Mouse (Mus musculus) ovary, postnatal 36 days (tissue): ENCODE data around the gene Cacna2d3.

Source experiments
- DNase-seq: peaks from one replicate; pipeline ENCODE4 v3.0.0; 2022; ENCODE audit warnings: low spot score, mixed read lengths

Gene Cacna2d3

DNA sequence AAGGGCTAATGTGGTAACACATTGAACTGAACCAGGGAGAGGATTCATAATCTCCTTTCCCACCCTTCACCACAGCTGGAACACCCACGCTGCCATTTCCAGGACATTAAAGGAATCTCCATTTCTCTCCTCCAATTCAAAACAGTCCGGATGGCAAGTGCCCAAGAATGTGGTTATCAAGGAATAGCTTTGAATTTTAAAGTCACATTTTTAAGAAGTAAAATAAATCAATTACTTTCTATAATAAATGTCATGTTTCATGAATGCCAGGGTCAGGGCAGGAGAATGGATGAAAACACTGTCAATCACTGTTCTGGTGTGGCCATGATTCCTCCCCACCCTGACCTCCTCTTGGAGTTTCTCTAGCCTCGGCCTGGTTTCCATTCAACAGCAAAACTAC is 333.9 kb downstream of the Cacna2d3 start:
- no peak for DNase-seq

- DNase-seq = no peak
Measured at GRCm38 (mm10) chr14:29385500-29385899, 336.2 kb downstream of the Cacna2d3 start.

DNA sequence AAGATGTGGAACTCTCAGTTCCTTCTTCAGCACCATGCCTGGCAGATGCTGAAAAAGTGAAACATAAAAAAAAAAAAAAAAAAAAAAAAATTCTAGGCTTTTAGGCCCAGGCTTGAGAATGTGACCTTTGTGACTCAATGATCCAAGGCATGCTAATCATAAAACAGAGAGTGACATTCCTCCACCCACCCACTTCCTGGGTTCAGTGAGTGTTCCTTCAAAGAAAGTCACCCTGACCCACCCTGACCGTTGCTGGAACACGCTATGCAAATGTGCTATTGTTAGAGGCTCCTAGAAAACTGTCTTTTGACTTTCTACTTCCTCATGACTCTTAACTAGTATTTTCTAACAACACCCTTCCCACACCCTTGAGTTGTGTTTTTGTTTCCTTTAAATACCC is 338.9 kb downstream of the Cacna2d3 start:
- DNase-seq = no peak

DNA sequence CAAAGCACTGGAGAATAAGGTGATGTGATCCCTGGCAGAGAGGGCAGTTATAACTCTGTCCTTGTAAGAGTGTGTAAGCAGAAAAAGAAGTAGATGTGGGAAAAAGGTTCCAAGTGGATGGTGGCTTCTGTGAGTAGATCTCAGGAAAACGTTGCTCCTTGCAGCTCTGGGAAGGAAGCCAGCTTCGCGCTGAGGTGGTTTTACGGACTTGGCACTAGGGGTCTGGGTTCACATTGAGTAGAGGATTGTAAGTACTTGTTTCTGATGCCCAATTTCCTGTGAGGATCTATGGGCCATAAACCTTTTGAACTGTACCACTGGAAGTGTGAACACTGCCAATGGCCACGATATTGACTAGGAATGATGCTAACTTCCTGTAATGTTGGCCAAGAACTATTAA is 354.8 kb downstream of the Cacna2d3 start:
- DNase-seq = no peak

DNA sequence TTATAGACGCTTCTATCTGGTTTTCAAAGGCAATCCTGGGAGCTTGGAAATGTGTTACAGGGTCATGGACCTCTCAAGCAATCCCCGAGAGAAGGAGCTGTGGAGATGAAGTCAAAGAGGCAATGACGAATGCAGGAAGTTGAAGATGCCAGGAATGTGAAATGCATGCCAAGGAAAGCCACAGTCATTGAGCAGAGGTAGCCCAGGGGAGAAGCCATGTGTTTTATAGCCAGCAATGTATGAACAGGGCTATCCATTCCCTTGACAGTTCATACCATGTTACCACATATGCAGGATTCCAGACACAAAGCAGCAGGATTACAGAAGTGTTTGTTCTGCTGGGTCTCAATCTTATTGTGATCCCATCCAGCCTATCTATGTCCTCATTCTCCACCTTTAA is 359.2 kb downstream of the Cacna2d3 start:
- no peak for DNase-seq

DNA sequence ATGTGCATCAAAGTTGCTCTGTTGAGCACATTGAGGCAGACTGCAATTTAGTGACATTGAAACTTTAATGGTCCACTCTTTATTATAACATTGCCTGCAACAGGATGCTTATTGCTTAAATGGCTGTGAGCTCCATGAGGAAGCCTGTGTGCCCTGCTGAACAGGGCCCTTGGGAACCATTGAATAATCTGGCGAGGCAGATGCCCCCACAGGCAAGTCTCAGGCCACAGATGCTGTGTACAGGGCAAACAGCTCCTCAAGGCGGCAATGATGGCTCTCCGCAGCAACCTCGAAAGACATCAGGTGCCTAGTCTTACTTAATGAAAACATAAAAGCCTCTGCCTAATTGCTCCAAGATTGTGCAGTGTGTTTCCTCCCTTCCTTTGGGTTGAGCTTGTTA is 371.0 kb downstream of the Cacna2d3 start:
- no peak for DNase-seq

DNA sequence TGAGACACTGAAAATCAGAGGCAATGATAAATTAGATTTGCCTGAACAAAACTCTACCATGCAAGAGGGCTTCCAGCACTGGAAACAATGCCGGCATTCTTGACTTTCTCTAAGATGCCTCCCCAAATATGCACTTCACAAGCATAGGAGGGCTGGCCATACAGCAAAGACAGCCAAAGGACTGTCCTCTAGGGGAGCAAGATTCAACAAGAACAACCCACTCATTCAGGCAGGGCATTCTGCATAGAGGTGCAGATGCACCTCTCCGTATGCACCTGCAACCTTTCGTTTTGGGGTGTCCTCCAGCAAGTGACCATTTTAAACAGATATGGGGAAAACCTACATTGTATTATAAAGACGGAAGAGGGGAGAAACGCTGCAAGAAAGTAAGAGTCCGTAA is 380.1 kb downstream of the Cacna2d3 start:
- DNase-seq = no peak

- no peak for DNase-seq
Measured at GRCm38 (mm10) chr14:29340728-29341127, 380.9 kb downstream of the Cacna2d3 start.

DNA sequence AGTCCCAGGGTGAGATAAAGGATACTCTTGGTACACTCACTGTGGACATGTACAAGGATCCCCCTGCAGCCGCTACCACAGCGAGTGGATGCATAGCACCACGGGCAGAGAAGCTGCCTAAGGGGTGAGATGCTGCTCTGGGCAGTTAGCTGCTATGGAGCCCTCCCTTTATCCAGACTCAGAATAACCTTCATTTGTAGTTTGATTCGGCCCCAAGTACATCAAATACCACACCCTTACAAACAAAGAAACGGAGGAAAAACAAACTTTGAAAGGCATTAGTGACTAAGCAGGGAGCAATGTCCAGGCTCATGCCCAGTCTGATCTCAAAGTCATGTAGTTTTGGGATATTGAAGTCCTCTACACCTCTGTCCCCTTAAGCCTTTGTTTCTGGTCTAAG is 386.8 kb downstream of the Cacna2d3 start:
- no peak for DNase-seq

- no peak for DNase-seq
Measured at GRCm38 (mm10) chr14:29334216-29334615, 387.4 kb downstream of the Cacna2d3 start.

DNA sequence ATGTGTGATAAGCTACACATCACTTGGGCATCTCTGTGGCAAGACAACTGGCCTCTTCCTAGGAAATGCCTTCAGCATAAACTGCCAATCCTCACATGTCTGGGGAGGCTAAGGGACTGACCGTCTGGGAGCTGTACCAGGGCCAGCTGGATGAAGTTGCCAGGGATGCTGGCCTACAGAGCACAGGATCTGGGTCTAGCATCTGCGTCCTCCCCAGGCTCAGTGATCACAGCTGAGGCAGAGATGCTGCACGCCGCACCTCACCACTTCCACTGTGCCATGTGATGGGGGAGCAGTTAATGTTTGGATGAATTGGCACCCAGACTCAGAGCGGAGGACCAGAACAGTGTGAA is 397.3 kb downstream of the Cacna2d3 start:
- DNase-seq = no peak

DNA sequence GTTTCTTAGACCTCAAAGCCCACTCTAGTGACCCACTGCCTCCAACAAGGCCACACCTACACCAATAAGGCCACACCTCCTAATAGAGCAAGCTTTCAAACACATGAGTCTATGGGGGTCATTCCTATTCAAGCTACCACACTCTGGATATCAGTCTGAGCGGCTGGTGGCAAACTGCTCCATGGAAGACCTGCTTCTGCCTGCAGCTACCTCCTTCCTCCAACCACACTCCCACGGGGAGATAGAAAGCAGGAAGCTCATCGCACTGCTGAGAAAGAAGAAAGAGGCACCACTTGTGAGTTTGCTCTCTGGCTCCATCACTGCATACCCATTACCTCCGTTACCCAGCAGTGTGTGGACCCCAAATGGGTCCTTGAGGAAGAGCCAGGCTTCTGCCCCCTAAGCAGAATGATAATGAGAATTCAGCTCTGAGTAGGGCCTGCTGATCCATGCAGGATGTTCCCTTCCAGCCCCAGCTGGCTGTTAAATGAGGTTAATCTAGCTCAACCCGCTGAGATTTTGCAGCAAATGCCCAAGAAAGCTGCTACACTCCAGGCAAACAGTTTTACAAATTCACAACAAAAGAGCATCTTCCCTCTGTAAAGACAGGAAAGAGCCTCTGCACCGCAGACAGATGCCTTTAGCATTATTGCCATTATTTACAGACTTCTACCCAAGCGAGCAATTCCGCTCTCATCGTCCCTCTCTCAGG is 397.8 kb downstream of the Cacna2d3 start:
- DNase-seq = no peak

DNA sequence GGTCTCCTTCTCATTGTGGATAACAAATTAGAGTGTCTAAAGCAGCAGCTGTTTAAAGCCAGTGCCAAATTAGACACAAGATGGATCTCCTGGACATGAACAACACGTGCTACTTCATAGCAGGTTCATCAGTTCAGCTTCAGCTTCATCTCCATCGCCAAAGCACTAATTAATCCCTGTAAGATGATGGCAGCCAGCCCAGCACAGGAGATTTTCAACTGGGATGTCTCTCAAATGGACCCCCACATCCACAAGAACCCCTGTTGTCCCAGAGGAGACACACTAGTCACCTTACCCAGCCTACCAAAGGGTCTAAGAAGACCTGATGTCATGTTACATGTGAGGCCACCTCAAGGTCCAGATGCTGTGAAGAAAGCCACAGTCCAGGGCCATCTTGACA is 408.2 kb downstream of the Cacna2d3 start:
- DNase-seq = no peak

DNA sequence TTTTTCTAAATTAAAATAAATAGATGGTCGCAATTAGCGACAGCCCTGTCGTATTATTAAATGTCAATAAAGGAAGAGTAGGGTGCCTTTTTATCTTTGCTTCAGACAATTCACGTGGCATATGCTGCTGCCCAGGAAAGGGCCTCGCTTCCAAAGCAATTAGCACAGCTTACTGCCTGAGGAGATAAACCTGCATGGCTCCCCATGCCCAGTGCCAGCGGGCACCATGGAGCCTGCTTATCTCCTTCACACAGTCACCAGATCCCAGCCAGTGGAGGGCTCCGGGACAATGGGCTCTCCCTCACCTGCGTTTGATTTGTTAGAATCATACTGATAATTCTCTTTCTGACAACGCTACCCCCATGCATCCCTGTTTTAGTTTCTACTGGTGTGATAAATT is 416.0 kb downstream of the Cacna2d3 start:
- DNase-seq = no peak

- no peak for DNase-seq
Measured at GRCm38 (mm10) chr14:29296185-29296754, 425.4 kb downstream of the Cacna2d3 start.

DNA sequence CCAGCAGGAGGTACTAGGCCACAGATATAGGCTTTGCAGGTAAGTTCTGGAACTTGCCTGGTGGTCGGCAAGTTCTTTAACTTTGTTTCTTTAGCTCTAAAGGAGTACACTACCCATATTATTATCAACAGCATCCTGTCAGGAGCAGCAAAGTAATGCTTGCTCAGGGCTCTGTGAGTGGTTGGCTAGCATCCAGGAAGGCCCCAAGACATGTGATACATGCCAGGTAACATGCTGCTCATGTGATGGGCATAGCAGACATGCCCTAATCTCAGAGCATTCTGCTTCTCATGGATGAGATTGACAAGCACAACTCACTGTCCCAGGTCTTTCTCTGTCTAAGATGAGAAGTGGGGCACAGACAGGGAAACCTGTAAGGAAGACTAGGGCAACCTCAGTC is 442.8 kb downstream of the Cacna2d3 start:
- no peak for DNase-seq

GRCm38 (mm10) chr14:29278401-29278800 is 443.3 kb downstream of the Cacna2d3 start:
- DNase-seq = no peak

DNA sequence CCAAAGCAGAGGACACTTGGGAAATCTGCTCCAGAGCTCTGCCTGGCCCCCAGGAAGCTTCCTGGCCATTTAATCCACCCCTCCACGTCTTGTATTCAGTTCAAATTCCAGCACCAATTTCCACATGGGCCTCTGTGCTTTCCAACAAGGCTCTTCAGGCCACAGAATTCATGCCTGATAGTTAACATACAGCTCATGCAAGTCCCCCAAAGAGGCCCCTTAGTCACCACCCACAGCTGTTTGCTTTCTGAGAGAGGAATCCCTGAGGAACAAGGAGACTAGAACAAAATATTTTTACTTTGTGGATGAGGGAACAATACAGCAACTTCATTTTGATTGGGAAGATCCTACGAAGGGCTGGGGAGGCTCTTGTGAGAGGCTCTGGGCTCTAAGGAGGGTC is 444.0 kb downstream of the Cacna2d3 start:
- DNase-seq = no peak

GRCm38 (mm10) chr14:29273890-29274289 is 447.8 kb downstream of the Cacna2d3 start:
- no peak for DNase-seq

DNA sequence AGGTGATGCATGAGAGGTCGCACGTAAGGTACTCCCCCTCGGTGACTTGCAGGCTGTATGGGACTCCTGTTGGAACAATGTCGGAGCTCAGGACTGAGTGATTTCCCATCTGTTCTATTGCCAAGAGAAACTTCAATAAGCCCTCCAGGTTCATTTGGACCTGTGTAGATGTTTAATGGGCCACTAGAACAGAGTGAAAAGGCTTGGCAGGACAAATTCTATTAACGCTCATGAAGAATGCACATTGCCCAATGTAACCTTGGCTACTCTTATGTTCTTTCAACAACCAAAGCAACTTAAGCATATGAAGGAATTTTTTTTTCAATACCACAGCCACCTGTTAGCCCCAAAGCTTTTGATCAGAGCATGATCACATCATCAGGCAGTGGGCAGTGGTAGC is 451.1 kb downstream of the Cacna2d3 start:
- DNase-seq = no peak

DNA sequence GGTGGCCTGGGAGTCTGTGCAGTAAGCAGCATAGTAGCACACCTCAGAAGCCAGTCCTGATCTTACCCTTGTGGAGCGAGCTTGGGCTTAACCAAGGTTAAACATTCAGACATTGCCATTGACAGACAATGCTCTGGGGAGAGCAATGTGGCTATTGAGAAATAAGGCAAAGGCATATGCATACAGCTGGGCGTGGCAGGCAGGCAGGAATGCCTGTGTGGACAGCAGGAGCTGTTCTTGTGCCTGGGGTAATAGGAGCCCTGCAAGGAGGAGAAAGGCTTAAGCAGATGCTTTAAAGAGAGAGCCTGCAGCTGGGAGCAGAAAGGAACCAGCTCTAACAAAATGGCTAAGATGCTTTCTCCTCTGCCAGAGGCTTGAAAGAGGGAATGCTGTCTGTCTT is 451.8 kb downstream of the Cacna2d3 start:
- no peak for DNase-seq

GRCm38 (mm10) chr14:29268609-29269008 is 453.1 kb downstream of the Cacna2d3 start:
- DNase-seq = no peak

GRCm38 (mm10) chr14:29267233-29267874 is 454.3 kb downstream of the Cacna2d3 start:
- DNase-seq = no peak

GRCm38 (mm10) chr14:29260621-29261020 is 461.0 kb downstream of the Cacna2d3 start:
- DNase-seq = no peak
